Comparison of ENCODE assay signal across 29 mouse cellular contexts in the genomic region with DNA sequence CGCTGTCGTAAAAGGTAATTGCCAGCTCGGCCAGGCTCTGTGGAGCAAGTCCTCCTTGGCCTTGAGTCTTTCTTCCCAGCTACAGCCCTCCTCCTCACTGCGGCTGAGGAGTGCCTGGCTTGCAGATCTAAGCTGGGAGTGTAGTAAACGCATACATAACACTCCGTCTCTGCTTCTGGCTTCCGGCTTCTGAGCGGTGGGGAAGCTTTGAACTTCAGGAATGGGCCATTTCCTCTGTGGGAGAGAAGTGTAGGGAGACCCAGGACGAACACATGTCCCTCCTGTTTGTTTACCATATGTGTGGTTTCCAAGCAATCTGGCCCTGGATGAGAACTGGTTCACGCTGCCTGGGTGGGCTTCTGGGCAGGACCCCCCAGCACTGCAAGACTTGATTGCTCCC.
DNase-seq lines count a peak whose midpoint lies in the region; ATAC-seq and TF ChIP-seq lines count a peak whose summit lies in the region.
"Had no signal": no experiment of that assay in that cellular context is flagged by ENCODE, and none has a peak within 500 bp of the region (broad histone marks: within the 10 kb centered on the region; RNA-seq: fewer than 3 reads in every experiment).

No protein-coding gene starts in this region.

- H3K9me3 ChIP-seq in intestine, embryonic 15.5 days: no peaks in the 10 kb centered on the region
- H3K9me3 ChIP-seq in intestine, postnatal 0 days (ENCODE audit: control insufficient read depth): no peaks in the 10 kb centered on the region
- no peaks in the 10 kb centered on the region for H3K9me3 ChIP-seq in limb, embryonic 12.5 days
- H3K9me3 ChIP-seq: embryonic facial prominence, embryonic 15.5 days; heart, embryonic 15.5 days; liver, embryonic 13.5 days; midbrain, embryonic 12.5 days; neural tube, embryonic 15.5 days; stomach, embryonic 15.5 days had no signal

- peak; percentile 82 for DNase-seq in ES-CJ7 (ENCODE audit: low read depth, low spot score)
- peak; percentile 19 for DNase-seq in embryo, embryonic 11.5 days (ENCODE audit: low read depth, low spot score)
- no peak for DNase-seq in frontal cortex, postnatal 36 days (ENCODE audit: low spot score in 2 of 2)
- no peak for DNase-seq in testis, postnatal 14 days (ENCODE audit: low spot score)
- DNase-seq in gastrocnemius, postnatal 36 days: no peak
- DNase-seq: adrenal gland, postnatal 36 days; cerebellum, adult 11 months; cerebellum, postnatal 10 days; gastrocnemius, postnatal 25 days; heart, postnatal 36 days; kidney, adult 2 months; kidney, postnatal 10 days; left cerebral cortex, postnatal 4 days; liver, embryonic 13.5 days; lung, postnatal 10 days; right cerebral cortex, adult 18-20 months; thymus, adult 18-20 months; thymus, postnatal 36 days had no signal

- no peak overlapping the region for H3K4me2 ChIP-seq in intestine, embryonic 15.5 days (replicated peaks)
- no peak overlapping the region for H3K4me2 ChIP-seq in intestine, postnatal 0 days (replicated peaks; ENCODE audit: low read depth)
- peak overlapping the region; percentile 19 for H3K4me2 ChIP-seq in limb, embryonic 12.5 days
- H3K4me2 ChIP-seq: embryonic facial prominence, embryonic 15.5 days; heart, embryonic 15.5 days; liver, embryonic 13.5 days; midbrain, embryonic 12.5 days; neural tube, embryonic 15.5 days; stomach, embryonic 15.5 days had no signal

- H3K36me3 ChIP-seq in intestine, embryonic 15.5 days: no peaks in the 10 kb centered on the region
- no peaks in the 10 kb centered on the region for H3K36me3 ChIP-seq in intestine, postnatal 0 days (ENCODE audit: control insufficient read depth, insufficient read depth)
- H3K36me3 ChIP-seq in limb, embryonic 12.5 days: no peaks in the 10 kb centered on the region
- H3K36me3 ChIP-seq: embryonic facial prominence, embryonic 15.5 days; heart, embryonic 15.5 days; liver, embryonic 13.5 days; midbrain, embryonic 12.5 days; neural tube, embryonic 15.5 days; stomach, embryonic 15.5 days had no signal

- no peak overlapping the region for H3K9ac ChIP-seq in intestine, embryonic 15.5 days
- H3K9ac ChIP-seq in intestine, postnatal 0 days (ENCODE audit: low read depth, low read length): no peak overlapping the region
- H3K9ac ChIP-seq in limb, embryonic 12.5 days (replicated peaks): no peak overlapping the region
- H3K9ac ChIP-seq: embryonic facial prominence, embryonic 15.5 days; heart, embryonic 15.5 days; liver, embryonic 13.5 days; midbrain, embryonic 12.5 days; neural tube, embryonic 15.5 days; stomach, embryonic 15.5 days had no signal

- peak; percentile 34; the same call in 1 of the 2 replicates for ATAC-seq in intestine, embryonic 15.5 days
- no peak for ATAC-seq in intestine, postnatal 0 days
- no peak for ATAC-seq in limb, embryonic 12.5 days (ENCODE audit: insufficient number of reproducible peaks, insufficient read depth, low FRiP score, low TSS enrichment, low read depth)
- ATAC-seq: CD4-positive, CD25-positive, alpha-beta regulatory T cell, adult 4 months; forebrain, embryonic 14.5 days; hindbrain, embryonic 16.5 days had no signal

- no peak overlapping the region for H3K4me3 ChIP-seq in intestine, embryonic 15.5 days (replicated peaks)
- H3K4me3 ChIP-seq in intestine, postnatal 0 days (ENCODE audit: low read depth, low read length): no peak overlapping the region
- no peak overlapping the region for H3K4me3 ChIP-seq in limb, embryonic 12.5 days (replicated peaks)
- H3K4me3 ChIP-seq: embryonic facial prominence, embryonic 15.5 days; heart, embryonic 15.5 days; liver, embryonic 13.5 days; midbrain, embryonic 12.5 days; neural tube, embryonic 15.5 days; stomach, embryonic 15.5 days had no signal

- H3K27me3 ChIP-seq in intestine, embryonic 15.5 days (replicated peaks): no peaks in the 10 kb centered on the region
- no peaks in the 10 kb centered on the region for H3K27me3 ChIP-seq in intestine, postnatal 0 days (replicated peaks; ENCODE audit: control insufficient read depth, insufficient read depth, low read length)
- H3K27me3 ChIP-seq in limb, embryonic 12.5 days: no peaks in the 10 kb centered on the region
- H3K27me3 ChIP-seq: embryonic facial prominence, embryonic 15.5 days; heart, embryonic 15.5 days; liver, embryonic 13.5 days; midbrain, embryonic 12.5 days; neural tube, embryonic 15.5 days; stomach, embryonic 15.5 days had no signal

- TF ChIP-seq CTCF in intestine, postnatal 0 days (IDR thresholded peaks at IDR 0.05; ENCODE audit: low read depth): no peak

- WGBS in intestine, embryonic 15.5 days: 30% methylated on average over 10 of the region's 10 CpGs
- 26% methylated on average over 10 of the region's 10 CpGs for WGBS in intestine, postnatal 0 days
- 14% methylated on average over 10 of the region's 10 CpGs for WGBS in limb, embryonic 12.5 days

- H3K27ac ChIP-seq in intestine, embryonic 15.5 days: no peak overlapping the region
- no peak overlapping the region for H3K27ac ChIP-seq in intestine, postnatal 0 days (ENCODE audit: low read depth, low read length)
- H3K27ac ChIP-seq in limb, embryonic 12.5 days: peak overlapping the region; percentile 35; the same call in 1 of the 2 replicates
- H3K27ac ChIP-seq: embryonic facial prominence, embryonic 15.5 days; heart, embryonic 15.5 days; liver, embryonic 13.5 days; midbrain, embryonic 12.5 days; neural tube, embryonic 15.5 days; stomach, embryonic 15.5 days had no signal

- intact Hi-C loops in gastrocnemius, postnatal 36 days (cut with DNase I): no loop called here

- no peaks in the 10 kb centered on the region for H3K4me1 ChIP-seq in intestine, embryonic 15.5 days (replicated peaks)
- H3K4me1 ChIP-seq in intestine, postnatal 0 days (replicated peaks; ENCODE audit: control insufficient read depth, insufficient read depth, low read length): no peaks in the 10 kb centered on the region
- H3K4me1 ChIP-seq in limb, embryonic 12.5 days (replicated peaks): peaks cover 21% of the 10 kb centered on the region
- H3K4me1 ChIP-seq: embryonic facial prominence, embryonic 15.5 days; liver, embryonic 13.5 days; midbrain, embryonic 12.5 days; neural tube, embryonic 15.5 days; stomach, embryonic 15.5 days had no signal

Comparison
In these comparisons a context has a peak if more than half of its experiments do, and no peak if none do; other contexts are left out.
1. DNase-seq: peak in ES-CJ7 (single experiment) and embryo, embryonic 11.5 days (single experiment); none in frontal cortex, postnatal 36 days (0 of 2), testis, postnatal 14 days (single experiment) and gastrocnemius, postnatal 36 days (0 of 2).